Mouse (Mus musculus) thymus, adult 2 months (tissue): ENCODE results near the gene Olfr577. TPM values are rescaled to one million over a fixed set of nuclear protein-coding genes. Genes with fewer than 3 reads are reported as not detected.

Source experiments
- DNase-seq: peaks from one replicate; pipeline ENCODE4 v3.0.0; 2021
- H3K27ac ChIP-seq: fragments of 200-500 bp; 2 replicates; pipeline ENCODE4 v1.5.1; 2012; ENCODE audit warnings: low read length, control low read depth; ENCODE audit not compliant: control insufficient read depth, insufficient read depth
- H3K27me3 ChIP-seq: fragments of 200-500 bp; 2 replicates; pipeline ENCODE4 v1.6.1; 2012; ENCODE audit warnings: mild to moderate bottlenecking, low read length, moderate library complexity, mixed read lengths; ENCODE audit not compliant: control insufficient read depth, insufficient read depth
- H3K36me3 ChIP-seq: fragments of 200-500 bp; 2 replicates; pipeline ENCODE4 v1.6.1; 2012; ENCODE audit warnings: mild to moderate bottlenecking, low read length, moderate library complexity; ENCODE audit not compliant: control insufficient read depth, insufficient read depth
- H3K4me1 ChIP-seq: fragments of 200-500 bp; replicated peaks from 2 replicates; pipeline ENCODE4 v1.6.1; 2012; ENCODE audit warnings: low read length; ENCODE audit not compliant: control insufficient read depth, insufficient read depth
- H3K4me3 ChIP-seq: fragments of 200-500 bp; 2 replicates; pipeline ENCODE4 v1.5.1; 2012; ENCODE audit warnings: mild to moderate bottlenecking, low read length, control low read depth, moderate library complexity; ENCODE audit not compliant: control insufficient read depth, insufficient read depth
- CTCF ChIP-seq: fragments of 200-500 bp; IDR thresholded peaks from 2 replicates; pipeline ENCODE4 v1.5.1; 2012; ENCODE audit warnings: mild to moderate bottlenecking, control low read depth, low read length, moderate library complexity, borderline replicate concordance; ENCODE audit not compliant: control insufficient read depth, poor library complexity, insufficient read depth; ENCODE audit errors: extremely low read depth
- POLR2A ChIP-seq: fragments of 200-500 bp; IDR thresholded peaks from 2 replicates; pipeline ENCODE4 v1.6.1; 2012; ENCODE audit warnings: mild to moderate bottlenecking, low read length, control low read depth, moderate library complexity; ENCODE audit not compliant: control insufficient read depth, poor library complexity, insufficient read depth; ENCODE audit errors: extremely low read depth
- WGBS: fragments of 180-500 bp; shearing (Covaris S2); methylation state at CpG from one replicate; pipeline ENCODE4 v1.1.7; 2018; 5-methylcytosine and 5-hydroxymethylcytosine counted together
- polyA plus RNA-seq: library from polyadenylated mRNA; depleted of rRNA; stranded (reverse); fragments of >200 nt; gene quantifications from 2 replicates; pipeline ENCODE4 v1.2.3, GENCODE M21; 2012; rRNA removed

The Olfr577 gene
- not detected in 2 replicates for polyA plus RNA-seq

DNA sequence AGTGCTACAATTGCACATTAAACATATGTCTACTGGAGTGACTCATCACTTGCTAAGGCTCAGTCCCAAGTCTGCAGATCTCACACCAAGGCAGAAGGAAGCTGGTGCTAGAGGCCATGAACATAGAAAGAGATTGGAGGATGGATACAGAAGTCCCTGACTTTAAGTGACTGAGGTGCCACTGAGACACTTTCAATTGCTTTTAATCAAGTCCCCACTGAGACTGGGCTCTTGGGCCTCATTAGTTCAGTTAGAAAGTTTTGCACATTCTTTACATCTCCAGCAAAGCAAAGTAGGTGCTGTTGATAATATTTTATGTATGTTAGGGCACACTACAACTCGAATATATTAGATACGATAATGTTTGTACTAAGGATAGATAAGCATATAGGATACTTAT is at the start of gene Olfr577:
Gene Olfr577 (minus strand): TSS at position 101 of the 400 bp plus-strand sequence.
- DNase-seq = no peak
- WGBS = 87% methylated on average over 2 of the region's 2 CpGs
- no peaks in the 10 kb centered on the region for H3K4me1 ChIP-seq
- H3K4me3 ChIP-seq = no peak within 1 kb of the TSS
- no peak for TF ChIP-seq POLR2A
- no peak for TF ChIP-seq CTCF
- no peaks in the 10 kb centered on the region for H3K27me3 ChIP-seq
- no peaks in the 10 kb centered on the region for H3K36me3 ChIP-seq
- H3K27ac ChIP-seq = no peak within 1 kb of the TSS

- Histone ChIP-seq H3K27me3 (no peaks in the 10 kb centered on the region), H3K27ac (no peak within 1 kb of the TSS), H3K4me3 (no peak within 1 kb of the TSS), H3K4me1 (no peaks in the 10 kb centered on the region), H3K36me3 (no peaks in the 10 kb centered on the region)
- no peak for DNase-seq
- WGBS = 78% methylated on average over 3 of the region's 3 CpGs
- TF ChIP-seq CTCF = no peak
- TF ChIP-seq POLR2A = no peak
These were observed 13.5 kb upstream of the Olfr577 start, which contains the start of gene Olfr578 for GRCm38 (mm10) chr7:102989224-102989623. Gene Olfr578 (minus strand): TSS chr7:102989324.

DNA sequence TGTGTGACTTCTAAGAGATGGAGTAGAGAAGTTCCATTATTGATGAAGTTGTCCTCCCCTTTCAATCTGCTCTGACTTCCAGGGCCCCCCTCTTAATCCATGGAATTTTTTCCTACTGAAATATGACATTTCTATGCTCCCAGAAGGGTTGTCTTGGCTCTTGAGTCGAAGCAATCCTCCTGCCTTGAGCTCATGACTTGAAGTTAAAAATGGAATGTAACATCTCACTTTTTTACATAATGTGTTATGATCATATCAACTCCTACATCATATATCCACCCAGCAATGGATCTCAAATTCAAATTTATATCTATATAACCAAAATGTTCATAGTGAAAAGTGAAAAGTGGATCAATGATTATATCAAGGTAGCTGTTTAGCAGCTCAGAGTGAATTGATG is 1.3 kb downstream of the Olfr577 start:
- no peaks in the 10 kb centered on the region for H3K27me3 ChIP-seq
- TF ChIP-seq CTCF (no peak), POLR2A (no peak)
- no peak for DNase-seq
- H3K4me3 ChIP-seq = no peak overlapping the region
- no peaks in the 10 kb centered on the region for H3K36me3 ChIP-seq
- WGBS = 44% methylated on average over 1 of the region's 1 CpGs
- no peak overlapping the region for H3K27ac ChIP-seq
- no peaks in the 10 kb centered on the region for H3K4me1 ChIP-seq

DNA sequence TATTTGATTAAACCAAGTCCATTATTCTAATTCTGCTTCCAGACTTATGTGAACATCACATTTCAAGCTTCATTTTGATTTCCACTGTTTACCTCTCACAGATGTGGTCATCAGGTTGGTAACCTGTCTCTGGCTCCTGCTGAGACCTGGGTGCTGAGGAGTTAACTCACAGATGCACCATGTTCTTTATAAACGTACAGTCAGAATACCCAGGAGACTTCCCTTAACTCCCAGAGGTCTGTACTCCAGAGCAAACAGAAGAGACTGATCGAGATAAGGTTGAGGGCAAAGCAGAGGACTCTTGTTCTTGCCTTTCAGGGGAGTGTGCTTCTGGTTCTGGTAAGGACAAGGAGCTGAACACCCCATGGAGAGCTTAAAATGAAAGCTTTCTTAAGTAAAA is 13.4 kb downstream of the Olfr577 start, which contains the start of gene Olfr576:
Gene Olfr576 (plus strand): TSS at position 301 of the 400 bp plus-strand sequence.
- 46% methylated on average over 2 of the region's 2 CpGs for WGBS
- Histone ChIP-seq H3K4me3 (no peak within 1 kb of the TSS), H3K27ac (no peak within 1 kb of the TSS), H3K4me1 (no peaks in the 10 kb centered on the region), H3K27me3 (no peaks in the 10 kb centered on the region), H3K36me3 (no peaks in the 10 kb centered on the region)
- no peak for DNase-seq
- TF ChIP-seq POLR2A = no peak
- TF ChIP-seq CTCF = no peak

GRCm38 (mm10) chr7:102958593-102958992 is 17.1 kb downstream of the Olfr577 start, which contains the start of gene Olfr575:
Gene Olfr575 (minus strand): TSS chr7:102958775.
- Histone ChIP-seq H3K27ac (no peak within 1 kb of the TSS), H3K4me3 (no peak within 1 kb of the TSS), H3K4me1 (no peaks in the 10 kb centered on the region), H3K36me3 (no peaks in the 10 kb centered on the region), H3K27me3 (no peaks in the 10 kb centered on the region)
- WGBS = 62% methylated on average over 1 of the region's 1 CpGs
- TF ChIP-seq CTCF (no peak), POLR2A (no peak)
- DNase-seq = no peak

DNA sequence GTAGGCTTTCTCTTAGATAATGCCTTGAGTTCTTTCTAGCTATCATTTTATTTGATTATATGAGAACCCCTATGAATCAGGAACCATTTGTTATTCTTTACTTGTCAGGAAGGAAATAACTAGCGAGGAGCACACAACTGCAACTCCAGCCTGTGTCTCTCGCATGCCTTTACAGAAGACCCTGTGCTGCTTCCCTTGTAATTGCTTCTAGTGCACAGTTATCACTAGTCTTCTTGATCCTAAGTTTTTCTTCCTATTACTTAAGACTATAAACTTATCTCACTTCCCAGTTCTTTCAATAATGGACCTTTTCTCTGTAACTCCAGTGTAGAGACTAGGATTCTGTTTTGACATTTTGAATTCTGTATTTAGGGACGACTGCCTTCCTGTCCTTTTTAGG is 17.6 kb downstream of the Olfr577 start:
- DNase-seq = no peak
- Histone ChIP-seq H3K36me3 (no peaks in the 10 kb centered on the region), H3K4me3 (no peak overlapping the region), H3K27me3 (no peaks in the 10 kb centered on the region), H3K4me1 (no peaks in the 10 kb centered on the region), H3K27ac (no peak overlapping the region)
- no peak for TF ChIP-seq CTCF
- no peak for TF ChIP-seq POLR2A
- WGBS = 77% methylated on average over 3 of the region's 3 CpGs

DNA sequence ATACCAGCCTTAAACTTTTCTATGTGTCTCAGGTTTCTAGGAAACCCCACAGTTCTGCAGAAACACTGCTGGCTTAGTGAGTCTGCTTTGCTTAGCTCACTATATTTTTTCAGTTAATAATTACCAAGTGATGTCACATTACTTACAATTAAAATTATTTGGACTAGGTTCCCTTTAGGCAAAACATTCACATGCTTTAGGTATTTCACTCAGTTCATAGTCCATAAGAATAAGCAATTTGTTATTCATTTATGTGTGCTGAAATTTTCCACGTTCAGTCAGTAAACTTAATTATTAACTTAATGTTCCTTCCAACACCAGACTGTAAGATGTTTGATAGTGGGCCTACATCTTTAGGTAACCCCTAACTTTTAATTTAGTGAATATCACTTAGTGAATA is 25.0 kb downstream of the Olfr577 start:
- TF ChIP-seq CTCF (no peak), POLR2A (no peak)
- Histone ChIP-seq H3K4me1 (no peaks in the 10 kb centered on the region), H3K36me3 (no peaks in the 10 kb centered on the region), H3K27ac (no peak overlapping the region), H3K4me3 (no peak overlapping the region), H3K27me3 (no peaks in the 10 kb centered on the region)
- no peak for DNase-seq
- 86% methylated on average over 1 of the region's 1 CpGs for WGBS
